Mouse (Mus musculus): ENCODE results near the gene Spata25.

GRCm38 (mm10) chr2:164856309-164857100 lies 28.2 kb upstream of the Spata25 start:
- TF ChIP-seq E2F4 (IDR thresholded peaks at IDR 0.05; ENCODE audit: insufficient read depth), result no peak
- no peak for TF ChIP-seq POLR2A (IDR thresholded peaks at IDR 0.05; ENCODE audit: insufficient read length, low read depth)
- TF ChIP-seq MYOG (IDR thresholded peaks at IDR 0.05; ENCODE audit: control insufficient read depth in 1 of 3, insufficient read depth in 1 of 3, insufficient read length in 2 of 3, low read depth in 2 of 3), result no peak
- TF ChIP-seq SRF (IDR thresholded peaks at IDR 0.05; ENCODE audit: control insufficient read depth, insufficient read length, low read depth), result no peak
- TF ChIP-seq REST (IDR thresholded peaks at IDR 0.05; ENCODE audit: insufficient read depth, insufficient read length), result no peak
- no peak for TF ChIP-seq MAX (IDR thresholded peaks at IDR 0.05; ENCODE audit: low read depth)
- TF ChIP-seq TCF3 (IDR thresholded peaks at IDR 0.05; ENCODE audit: insufficient read length, low read depth), result no peak
- TF ChIP-seq USF1 (IDR thresholded peaks at IDR 0.05; ENCODE audit: low read depth), result no peak
- TF ChIP-seq TCF12 (IDR thresholded peaks at IDR 0.05; ENCODE audit: insufficient read depth, poor library complexity, severe bottlenecking), result no peak
- no peak for TF ChIP-seq CEBPB (IDR thresholded peaks at IDR 0.05; ENCODE audit: insufficient read depth, poor library complexity, severe bottlenecking)
- no peak for TF ChIP-seq MYOD1 (IDR thresholded peaks at IDR 0.05; ENCODE audit: control insufficient read depth in 1 of 3, insufficient read length in 2 of 3, low read depth in 2 of 3)
